Mouse (Mus musculus) neutrophil, adult 5-6 weeks (primary cell): ENCODE data around the gene Sbno2. TPM values are rescaled to one million over a fixed set of nuclear protein-coding genes. Genes with fewer than 3 reads are reported as not detected.

Experiments
- ATAC-seq: fragments of 151-379, 151-347 bp; 2 replicates; pipeline ENCODE4 v1.8.0; 2017; ENCODE audit warnings: mild to moderate bottlenecking, moderate TSS enrichment; ENCODE audit not compliant: insufficient number of reproducible peaks, poor library complexity, low FRiP score, severe bottlenecking; ENCODE audit errors: extremely low read depth
- total RNA-seq: library from RNA; stranded (forward); fragments of 200-1000 nt; gene quantifications from 2 replicates; pipeline ENCODE4 v1.2.3, GENCODE M21; 2017

The Sbno2 gene
- total RNA-seq, 1 experiment from 2014 or later = 238 TPM

GRCm38 (mm10) chr10:80014484-80015290, 90.7 kb downstream of the Sbno2 start:
- no peak for ATAC-seq

- no peak for ATAC-seq
These were observed 91.8 kb downstream of the Sbno2 start for GRCm38 (mm10) chr10:80013609-80014008.

- no peak for ATAC-seq
These were observed 93.6 kb downstream of the Sbno2 start for GRCm38 (mm10) chr10:80011740-80012139.

Other genes with a start within 250 kb of the Sbno2 start
- gene Prtn3, start 231.1 kb downstream of the Sbno2 start, total RNA-seq = not detected in 2 replicates
- gene Plppr3, start 230.9 kb downstream of the Sbno2 start, total RNA-seq = 0.93 and 1.7 TPM in 2 replicates
- gene Elane, start 219.3 kb downstream of the Sbno2 start, total RNA-seq = not detected in 2 replicates
- gene Cfd, start 214.7 kb downstream of the Sbno2 start, total RNA-seq = not detected in 2 replicates
- gene Med16, start 196.6 kb downstream of the Sbno2 start, total RNA-seq = 14.0 and 15.0 TPM in 2 replicates
- not detected in 2 replicates for gene Gm26602, start 194.7 kb downstream of the Sbno2 start, total RNA-seq
- gene Kiss1r, start 188.6 kb downstream of the Sbno2 start, total RNA-seq = 1.4 and 2.4 TPM in 2 replicates
- gene R3hdm4, start 184.4 kb downstream of the Sbno2 start, total RNA-seq = 147 and 149 TPM in 2 replicates
- 58.8 and 68.0 TPM in 2 replicates for gene Arid3a, start 178.5 kb downstream of the Sbno2 start, total RNA-seq
- gene Wdr18, start 145.4 kb downstream of the Sbno2 start, total RNA-seq = 11.4 and 15.9 TPM in 2 replicates
- gene Grin3b, start 134.9 kb downstream of the Sbno2 start, total RNA-seq = not detected in 2 replicates
- gene Tmem259, start 121.2 kb downstream of the Sbno2 start, total RNA-seq = 80.7 and 81.4 TPM in 2 replicates
- 284 and 308 TPM in 2 replicates for gene Cnn2, start 117.0 kb downstream of the Sbno2 start, total RNA-seq
- gene Abca7, start 109.1 kb downstream of the Sbno2 start, total RNA-seq = 45.9 and 53.7 TPM in 2 replicates
- gene Arhgap45, start 88.9 kb downstream of the Sbno2 start, total RNA-seq = 695 and 736 TPM in 2 replicates
- gene Polr2e, start 65.8 kb downstream of the Sbno2 start, total RNA-seq = 47.7 and 66.4 TPM in 2 replicates
- gene Gpx4, start 58.4 kb downstream of the Sbno2 start, total RNA-seq = 206 and 276 TPM in 2 replicates
- gene Stk11, start 10.2 kb upstream of the Sbno2 start, total RNA-seq = 229 and 235 TPM in 2 replicates
- gene Atp5d, start 33.1 kb upstream of the Sbno2 start, total RNA-seq = 34.4 and 38.6 TPM in 2 replicates
- 0.98 and 1.6 TPM in 2 replicates for gene Cbarp, start 35.3 kb upstream of the Sbno2 start, total RNA-seq
- 126 and 143 TPM in 2 replicates for gene Midn, start 42.7 kb upstream of the Sbno2 start, total RNA-seq
- gene Cirbp, start 60.4 kb upstream of the Sbno2 start, total RNA-seq = 151 and 158 TPM in 2 replicates
- gene 1600002K03Rik, start 67.4 kb upstream of the Sbno2 start, total RNA-seq = 10.3 and 14.2 TPM in 2 replicates
- gene Efna2, start 73.9 kb upstream of the Sbno2 start, total RNA-seq = 0.49 TPM in 1 of 2 replicates, not detected in the other
- gene Mum1, start 120.9 kb upstream of the Sbno2 start, total RNA-seq = 42.0 and 43.6 TPM in 2 replicates
- 54.3 and 69.8 TPM in 2 replicates for gene Ndufs7, start 143.6 kb upstream of the Sbno2 start, total RNA-seq
- 0.70 and 2.7 TPM in 2 replicates for gene Gamt, start 155.4 kb upstream of the Sbno2 start, total RNA-seq
- gene Dazap1, start 155.9 kb upstream of the Sbno2 start, total RNA-seq = 83.8 and 93.6 TPM in 2 replicates
- gene Rps15, start 186.9 kb upstream of the Sbno2 start, total RNA-seq = 1,847 and 1,925 TPM in 2 replicates
- 0.23 and 0.37 TPM in 2 replicates for gene Apc2, start 190.4 kb upstream of the Sbno2 start, total RNA-seq
- gene 2310011J03Rik, start 215.0 kb upstream of the Sbno2 start, total RNA-seq = 17.5 and 20.7 TPM in 2 replicates
- gene Pcsk4, start 223.9 kb upstream of the Sbno2 start, total RNA-seq = 0.25 TPM in 1 of 2 replicates, not detected in the other
- gene Reep6, start 224.4 kb upstream of the Sbno2 start, total RNA-seq = not detected in 2 replicates
- not detected in 2 replicates for gene Adamtsl5, start 242.8 kb upstream of the Sbno2 start, total RNA-seq